Mouse (Mus musculus) stomach, postnatal 0 days (tissue): ENCODE results near the gene Ak4.

Source experiments
- CTCF ChIP-seq: IDR thresholded peaks from 2 replicates; pipeline ENCODE4 v1.5.1; 2016; ENCODE audit warnings: antibody characterized with exemption, low read depth, mild to moderate bottlenecking, moderate library complexity
- EP300 ChIP-seq: optimal IDR thresholded peaks from 2 replicates; pipeline ENCODE3; 2016; ENCODE audit warnings: antibody characterized with exemption

DNA sequence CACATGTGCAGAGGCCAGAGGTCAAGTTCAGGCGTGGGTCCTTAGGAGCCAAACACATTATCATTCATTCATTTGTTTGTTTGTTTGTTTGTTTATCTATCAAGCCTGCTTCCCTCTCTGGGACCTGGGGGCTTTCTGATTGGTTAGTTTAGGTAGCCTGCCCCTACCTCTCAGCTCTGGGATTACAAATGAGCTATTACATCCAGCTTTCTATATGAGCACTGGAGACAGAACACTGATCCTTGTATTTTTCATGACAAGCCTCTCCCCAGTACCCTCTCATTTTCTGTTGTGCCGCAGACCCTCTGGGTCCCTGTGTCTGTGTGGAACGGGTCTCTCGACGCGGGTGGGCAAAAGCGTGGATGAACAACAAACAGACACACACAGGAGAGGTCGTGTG lies 30.8 kb upstream of the Ak4 start:
- TF ChIP-seq CTCF (no peak), EP300 (no peak)
